Mouse (Mus musculus) heart, embryonic 12.5 days (tissue): Measurements from ENCODE around the gene Dis3l2. TPM values are rescaled to one million over a fixed set of nuclear protein-coding genes. Genes with fewer than 3 reads are reported as not detected.

ENCODE experiments used
- ATAC-seq: fragments of 200-750 bp; cut with Nextera tagmentation; 2 replicates; pipeline ENCODE4 v1.8.0; 2017; ENCODE audit warnings: moderate TSS enrichment, moderate library complexity; ENCODE audit not compliant: insufficient number of reproducible peaks, low FRiP score
- H3K27ac ChIP-seq: fragments of 300-500 bp; sonication (generic); 2 replicates; pipeline ENCODE4 v1.5.1; 2016; ENCODE audit warnings: mild to moderate bottlenecking, moderate library complexity; ENCODE audit not compliant: poor library complexity, severe bottlenecking
- H3K27me3 ChIP-seq: fragments of 300-500 bp; sonication (generic); replicated peaks from 2 replicates; pipeline ENCODE4 v1.6.1; 2016; ENCODE audit warnings: mild to moderate bottlenecking, moderate library complexity
- H3K36me3 ChIP-seq: fragments of 300-500 bp; sonication (generic); 2 replicates; pipeline ENCODE4 v1.6.1; 2016; ENCODE audit warnings: mild to moderate bottlenecking, moderate library complexity
- H3K4me1 ChIP-seq: fragments of 300-500 bp; sonication (generic); replicated peaks from 2 replicates; pipeline ENCODE4 v1.6.1; 2016; ENCODE audit warnings: mild to moderate bottlenecking
- H3K4me2 ChIP-seq: fragments of 300-500 bp; sonication (generic); 2 replicates; pipeline ENCODE4 v1.6.1; 2016; ENCODE audit warnings: mild to moderate bottlenecking, moderate library complexity
- H3K4me3 ChIP-seq: fragments of 300-500 bp; sonication (generic); 2 replicates; pipeline ENCODE4 v1.5.1; 2016; ENCODE audit warnings: mild to moderate bottlenecking
- H3K9ac ChIP-seq: fragments of 300-500 bp; sonication (generic); 2 replicates; pipeline ENCODE4 v1.6.1; 2016; ENCODE audit warnings: mild to moderate bottlenecking, moderate library complexity
- H3K9me3 ChIP-seq: fragments of 300-500 bp; sonication (generic); replicated peaks from 2 replicates; pipeline ENCODE4 v1.6.1; 2016; ENCODE audit warnings: mild to moderate bottlenecking, moderate library complexity
- WGBS: fragments of 180-500 bp; shearing (Covaris S2); methylation state at CpG from one replicate; pipeline ENCODE4 v1.1.7; 2016; 5-methylcytosine and 5-hydroxymethylcytosine counted together
- polyA plus RNA-seq: library from polyadenylated mRNA; unstranded; fragments of >200 nt; fragmentation: Nextera tagmentation; extraction: Ambion mirVana; gene quantifications from 2 replicates; pipeline ENCODE4 v1.2.1, GENCODE M21; 2016

Gene Dis3l2
- polyA plus RNA-seq, 1 experiment from 2014 or later, result 17.0 TPM

- WGBS, result 40% methylated on average over 7 of the region's 7 CpGs
- ATAC-seq, result no peak
- H3K36me3 ChIP-seq, result no peaks in the 10 kb centered on the region
- no peaks in the 10 kb centered on the region for H3K4me1 ChIP-seq
- no peaks in the 10 kb centered on the region for H3K27me3 ChIP-seq
- no peaks in the 10 kb centered on the region for H3K9me3 ChIP-seq
- no peak overlapping the region for H3K27ac ChIP-seq
- no peak overlapping the region for H3K9ac ChIP-seq
- no peak overlapping the region for H3K4me3 ChIP-seq
- no peak overlapping the region for H3K4me2 ChIP-seq
These were observed 6.7 kb upstream of the Dis3l2 start for GRCm38 (mm10) chr1:86696948-86697347.

GRCm38 (mm10) chr1:86698721-86699120, 4.9 kb upstream of the Dis3l2 start:
- no peaks in the 10 kb centered on the region for H3K27me3 ChIP-seq
- H3K9me3 ChIP-seq, result no peaks in the 10 kb centered on the region
- H3K36me3 ChIP-seq, result no peaks in the 10 kb centered on the region
- 0 out of 2 replicates have a peak, but pooled peaks cover 3% of the 10 kb centered on the region for H3K4me1 ChIP-seq
- WGBS, result 37% methylated on average over 2 of the region's 2 CpGs
- ATAC-seq, result no peak
- no peak overlapping the region for H3K27ac ChIP-seq
- H3K4me3 ChIP-seq, result no peak overlapping the region
- no peak overlapping the region for H3K4me2 ChIP-seq
- H3K9ac ChIP-seq, result no peak overlapping the region

- Histone ChIP-seq H3K9me3 (no peaks in the 10 kb centered on the region), H3K27me3 (no peaks in the 10 kb centered on the region), H3K4me2 (no peak overlapping the region), H3K4me1 (0 out of 2 replicates have a peak, but pooled peaks cover 3% of the 10 kb centered on the region), H3K9ac (no peak overlapping the region), H3K27ac (no peak overlapping the region), H3K4me3 (no peak overlapping the region), H3K36me3 (no peaks in the 10 kb centered on the region)
- WGBS, result 66% methylated on average over 11 of the region's 11 CpGs
- no peak for ATAC-seq
These were observed 4.1 kb upstream of the Dis3l2 start for GRCm38 (mm10) chr1:86699346-86700136.

GRCm38 (mm10) chr1:86700367-86700766, 3.2 kb upstream of the Dis3l2 start:
- no peak for ATAC-seq
- Histone ChIP-seq H3K4me1 (peaks cover 7% of the 10 kb centered on the region), H3K9ac (no peak overlapping the region), H3K4me2 (no peak overlapping the region), H3K4me3 (no peak overlapping the region), H3K27me3 (no peaks in the 10 kb centered on the region), H3K27ac (no peak overlapping the region), H3K9me3 (no peaks in the 10 kb centered on the region), H3K36me3 (no peaks in the 10 kb centered on the region)
- WGBS, result 29% methylated on average over 7 of the region's 7 CpGs

- H3K27ac ChIP-seq, result peak overlapping the region; percentile 86
- H3K27me3 ChIP-seq, result no peaks in the 10 kb centered on the region
- ATAC-seq, result no peak
- WGBS, result under 1% methylated on average over 27 of the region's 27 CpGs
- H3K36me3 ChIP-seq, result no peaks in the 10 kb centered on the region
- peak overlapping the region; percentile 92 for H3K9ac ChIP-seq
- peaks cover 9% of the 10 kb centered on the region for H3K4me1 ChIP-seq
- no peaks in the 10 kb centered on the region for H3K9me3 ChIP-seq
- H3K4me2 ChIP-seq, result peak overlapping the region; percentile 77
- peak overlapping the region; percentile 91 for H3K4me3 ChIP-seq
These were observed 338 bp downstream of the Dis3l2 start for GRCm38 (mm10) chr1:86703965-86704326.

GRCm38 (mm10) chr1:86705461-86705860, 1.9 kb downstream of the Dis3l2 start:
- ATAC-seq, result no peak
- Histone ChIP-seq H3K4me1 (peaks cover 9% of the 10 kb centered on the region), H3K4me2 (no peak overlapping the region), H3K9ac (no peak overlapping the region), H3K36me3 (no peaks in the 10 kb centered on the region), H3K27ac (no peak overlapping the region), H3K9me3 (no peaks in the 10 kb centered on the region), H3K27me3 (no peaks in the 10 kb centered on the region), H3K4me3 (no peak overlapping the region)
- 79% methylated on average over 3 of the region's 3 CpGs for WGBS

GRCm38 (mm10) chr1:86709546-86709945, 5.9 kb downstream of the Dis3l2 start:
- Histone ChIP-seq H3K4me1 (peaks cover 6% of the 10 kb centered on the region), H3K4me2 (no peak overlapping the region)
- WGBS, result 75% methylated on average over 4 of the region's 4 CpGs

GRCm38 (mm10) chr1:86712045-86712444, 8.4 kb downstream of the Dis3l2 start:
- Histone ChIP-seq H3K9ac (no peak overlapping the region), H3K4me3 (no peak overlapping the region), H3K36me3 (no peaks in the 10 kb centered on the region), H3K4me2 (no peak overlapping the region), H3K27me3 (no peaks in the 10 kb centered on the region), H3K27ac (no peak overlapping the region), H3K4me1 (no peaks in the 10 kb centered on the region), H3K9me3 (no peaks in the 10 kb centered on the region)
- WGBS, result 80% methylated on average over 2 of the region's 2 CpGs
- no peak for ATAC-seq

More at GRCm38 (mm10) chr1:86709546-86709945, 5.9 kb downstream of the Dis3l2 start:
- H3K36me3 ChIP-seq, result no peaks in the 10 kb centered on the region
- ATAC-seq, result no peak
- no peak overlapping the region for H3K9ac ChIP-seq
- no peaks in the 10 kb centered on the region for H3K27me3 ChIP-seq
- H3K27ac ChIP-seq, result no peak overlapping the region
- H3K9me3 ChIP-seq, result no peaks in the 10 kb centered on the region
- no peak overlapping the region for H3K4me3 ChIP-seq

GRCm38 (mm10) chr1:86713054-86713453, 9.4 kb downstream of the Dis3l2 start:
- WGBS, result 92% methylated on average over 4 of the region's 4 CpGs
- Histone ChIP-seq H3K27ac (no peak overlapping the region), H3K4me1 (peaks cover 7% of the 10 kb centered on the region), H3K9me3 (no peaks in the 10 kb centered on the region), H3K27me3 (no peaks in the 10 kb centered on the region), H3K4me2 (no peak overlapping the region), H3K9ac (no peak overlapping the region), H3K36me3 (no peaks in the 10 kb centered on the region), H3K4me3 (no peak overlapping the region)
- ATAC-seq, result no peak

- no peaks in the 10 kb centered on the region for H3K9me3 ChIP-seq
- no peak overlapping the region for H3K4me3 ChIP-seq
- H3K27me3 ChIP-seq, result no peaks in the 10 kb centered on the region
- no peaks in the 10 kb centered on the region for H3K36me3 ChIP-seq
- WGBS, result 85% methylated on average over 1 of the region's 1 CpGs
- no peak for ATAC-seq
- no peak overlapping the region for H3K27ac ChIP-seq
- no peak overlapping the region for H3K4me2 ChIP-seq
- peaks cover 14% of the 10 kb centered on the region for H3K4me1 ChIP-seq
- H3K9ac ChIP-seq, result no peak overlapping the region
These were observed 14.6 kb downstream of the Dis3l2 start for GRCm38 (mm10) chr1:86718190-86718589.

- no peak for ATAC-seq
- no peaks in the 10 kb centered on the region for H3K9me3 ChIP-seq
- no peak overlapping the region; the same call in 1 of the 2 replicates for H3K27ac ChIP-seq
- no peak overlapping the region for H3K9ac ChIP-seq
- no peaks in the 10 kb centered on the region for H3K36me3 ChIP-seq
- H3K4me3 ChIP-seq, result no peak overlapping the region
- WGBS, result 61% methylated on average over 4 of the region's 4 CpGs
- no peaks in the 10 kb centered on the region for H3K27me3 ChIP-seq
- no peak overlapping the region for H3K4me2 ChIP-seq
- H3K4me1 ChIP-seq, result peaks cover 14% of the 10 kb centered on the region
These were observed 15.8 kb downstream of the Dis3l2 start for GRCm38 (mm10) chr1:86719391-86719790.
